Comparison of ENCODE assay signal across 8 mouse cellular contexts in genomic region chr10:70095031-70095470, GRCm38 (mm10). TPM values are rescaled to one million over a fixed set of nuclear protein-coding genes. Genes with fewer than 3 reads are reported as not detected.
DNase-seq lines count a peak whose midpoint lies in the region; ATAC-seq and TF ChIP-seq lines count a peak whose summit lies in the region.

No protein-coding gene starts in this region.

- no peak for TF ChIP-seq RAD21 in CH12.LX (IDR thresholded peaks at IDR 0.05; ENCODE audit: low read depth, low read length)

- under 1% methylated on average over 14 of the region's 14 CpGs for WGBS in heart, embryonic 15.5 days

- no peaks in the 10 kb centered on the region for H3K27me3 ChIP-seq in CH12.LX (replicated peaks)
- no peaks in the 10 kb centered on the region for H3K27me3 ChIP-seq in heart, embryonic 15.5 days

- peak overlapping the region; percentile 96 for H3K4me2 ChIP-seq in CH12.LX (ENCODE audit: insufficient read depth, low read depth, poor library complexity, severe bottlenecking)
- peak overlapping the region; percentile 85 for H3K4me2 ChIP-seq in heart, embryonic 15.5 days

- peak overlapping the region; percentile 79 for H3K9ac ChIP-seq in CH12.LX (ENCODE audit: insufficient read depth, low read depth)
- peak overlapping the region; percentile 53 for H3K9ac ChIP-seq in heart, embryonic 15.5 days

- DNase-seq in CH12.LX (ENCODE audit: extremely low read depth): peak; percentile 47
- DNase-seq in adrenal gland, adult (ENCODE audit: inconsistent age in 2 of 2, low spot score in 1 of 2): peak; percentile 76 to 94
- DNase-seq in kidney, postnatal 10 days: peak; percentile 60
- peak; percentile 62 to 63 for DNase-seq in lung, postnatal 4 days
- peak; percentile 76 for DNase-seq in skeletal muscle tissue, adult 2 months (ENCODE audit: low read depth, low spot score)
- DNase-seq in cerebellum, postnatal 36 days: no peak

- TF ChIP-seq EP300 in CH12.LX (IDR thresholded peaks at IDR 0.05; ENCODE audit: low read length): no peak

- peaks cover 10 to 23% of the 10 kb centered on the region in 2 experiments for H3K4me1 ChIP-seq in CH12.LX (ENCODE audit: control insufficient read depth in 1 of 2, insufficient read depth in 2 of 2)
- H3K4me1 ChIP-seq in heart, embryonic 15.5 days (replicated peaks): peaks cover 33% of the 10 kb centered on the region

- H3K27ac ChIP-seq in CH12.LX (ENCODE audit: insufficient read depth, low read depth): peak overlapping the region; percentile 85
- H3K27ac ChIP-seq in heart, embryonic 15.5 days: peak overlapping the region; percentile 89

- H3K4me3 ChIP-seq in CH12.LX (replicated peaks in 1 of 3; ENCODE audit: low read depth in 2 of 3, low read length in 2 of 3, poor library complexity in 1 of 3): peak overlapping the region; percentile 65 to 91 (median 67)
- H3K4me3 ChIP-seq in heart, embryonic 15.5 days: peak overlapping the region; percentile 76

- no peak for TF ChIP-seq CTCF in CH12.LX (conservative IDR thresholded peaks at IDR 0.05 in 1 of 2, IDR thresholded peaks at IDR 0.05 in 1 of 2; ENCODE audit: low read depth in 2 of 2, low read length in 2 of 2)

- ATAC-seq in erythroid progenitor cell, adult 5-6 weeks (replicated peaks; ENCODE audit: low FRiP score, poor library complexity, severe bottlenecking): peak; percentile 45; the same call in 1 of the 2 replicates
- ATAC-seq in heart, embryonic 15.5 days (replicated peaks; ENCODE audit: insufficient number of reproducible peaks, insufficient read depth, low FRiP score, low read depth): 0 out of 2 replicates have a peak, but pooled peaks have one; percentile 9

- in situ Hi-C loops in CH12.LX (cut with MboI; ENCODE audit: low pct_ligation_motif_present, low pct_unique_long_range_greater_than_20kb, low sequenced_read_pairs): no loop called here

- H3K36me3 ChIP-seq in CH12.LX (replicated peaks in 1 of 2; ENCODE audit: control insufficient read depth in 1 of 2, insufficient read depth in 1 of 2, low read length in 1 of 2): peaks cover 0 to 11% of the 10 kb centered on the region in 2 experiments
- no peaks in the 10 kb centered on the region for H3K36me3 ChIP-seq in heart, embryonic 15.5 days

- no peaks in the 10 kb centered on the region for H3K9me3 ChIP-seq in CH12.LX (replicated peaks; ENCODE audit: low read length)
- no peaks in the 10 kb centered on the region for H3K9me3 ChIP-seq in heart, embryonic 15.5 days (replicated peaks)

- dilution Hi-C loops in CH12.LX (cut with MboI; ENCODE audit: extremely low pct_ligation_motif_present, extremely low pct_unique_long_range_greater_than_20kb, low sequenced_read_pairs): no loop called here

- TF ChIP-seq POLR2A in CH12.LX (IDR thresholded peaks at IDR 0.05; ENCODE audit: low read depth, low read length): peak; percentile 67

- peaks cover 28% of the 10 kb centered on the region for H3K79me2 ChIP-seq in CH12.LX (replicated peaks; ENCODE audit: control insufficient read depth, extremely low read depth, insufficient read depth, poor library complexity, severe bottlenecking)

TF ChIP-seq in CH12.LX, 34 proteins besides CTCF, POLR2A, EP300 and RAD21:
- TF ChIP-seq POLR2AphosphoS2 (IDR thresholded peaks at IDR 0.05; ENCODE audit: low read depth, low read length): no peak
- TF ChIP-seq NELFE (IDR thresholded peaks at IDR 0.05; ENCODE audit: low read depth, low read length): 0 out of 2 replicates have a peak, but pooled peaks have one; percentile 35
- peak; percentile 78 for TF ChIP-seq SIN3A (IDR thresholded peaks at IDR 0.05; ENCODE audit: low read length)
- no peak for TF ChIP-seq SMC3 (IDR thresholded peaks at IDR 0.05; ENCODE audit: low read depth, low read length)
- TF ChIP-seq ZC3H11A (IDR thresholded peaks at IDR 0.05; ENCODE audit: low read depth, low read length): no peak
- TF ChIP-seq IRF4 (IDR thresholded peaks at IDR 0.05; ENCODE audit: low read depth, low read length): no peak
- no peak for TF ChIP-seq MAFK (IDR thresholded peaks at IDR 0.05; ENCODE audit: insufficient replicate concordance, low read length)
- no peak for TF ChIP-seq MAX (IDR thresholded peaks at IDR 0.05; ENCODE audit: low read length)
- peak; percentile 6; the same call in 1 of the 2 replicates for TF ChIP-seq ELF1 (IDR thresholded peaks at IDR 0.05; ENCODE audit: low read depth, low read length)
- no peak for TF ChIP-seq MYC (IDR thresholded peaks at IDR 0.05; ENCODE audit: low read depth, low read length)
- no peak for TF ChIP-seq JUN (IDR thresholded peaks at IDR 0.05; ENCODE audit: insufficient read depth, low read depth, low read length)
- TF ChIP-seq ZMIZ1 (IDR thresholded peaks at IDR 0.05; ENCODE audit: low read depth, low read length): peak; percentile 21; the same call in 1 of the 2 replicates
- TF ChIP-seq CHD2 (IDR thresholded peaks at IDR 0.05; ENCODE audit: low read length): no peak
- peak; percentile 16; the same call in 1 of the 2 replicates for TF ChIP-seq TCF12 (IDR thresholded peaks at IDR 0.05; ENCODE audit: low read depth, low read length)
- TF ChIP-seq RCOR1 (conservative IDR thresholded peaks at IDR 0.05; ENCODE audit: low read depth, low read length): no peak
- TF ChIP-seq TBP (conservative IDR thresholded peaks at IDR 0.05; ENCODE audit: low read depth, low read length): 0 out of 2 replicates have a peak, but pooled peaks have one; percentile 36
- peak; percentile 39 for TF ChIP-seq MXI1 (IDR thresholded peaks at IDR 0.05; ENCODE audit: low read depth, low read length)
TF ChIP-seq in CH12.LX: peak in this region for 7.

RNA-seq across cellular contexts. Expression of gene Ccdc6, which starts 1.9 kb away (rescaled TPM):
- total RNA-seq in CH12.LX (2012; rRNA removed) (28.5 and 36.7 TPM in 2 replicates), CH12.LX (2014; rRNA removed) (17.1 and 19.7 TPM in 2 replicates)
- polyA plus RNA-seq in CH12.LX (2012; ENCODE audit: insufficient read length, low read depth): 33.0 and 33.5 TPM in 2 replicates
- 25.2 and 45.0 TPM in 2 replicates for total RNA-seq in erythroid progenitor cell, adult 5-6 weeks (2015; ENCODE audit: low replicate concordance)
- 46.6 and 61.2 TPM in 2 replicates for total RNA-seq in erythroid progenitor cell, adult 5-6 weeks (2017; ENCODE audit: low replicate concordance)
- polyA plus RNA-seq in heart, embryonic 15.5 days (2015; fragmentation: Nextera tagmentation; extraction: Ambion mirVana): 13.8 and 15.7 TPM in 2 replicates

Comparison
In these comparisons a context has a peak if more than half of its experiments do, and no peak if none do; other contexts are left out.
1. DNase-seq: peak in CH12.LX (single experiment), adrenal gland, adult (2 of 2), kidney, postnatal 10 days (single experiment), lung, postnatal 4 days (2 of 2) and skeletal muscle tissue, adult 2 months (single experiment); none in cerebellum, postnatal 36 days (0 of 2).